In genomic region chr14:38130719-38131118, GRCm38 (mm10) we compare ENCODE assay signal across 20 mouse cellular contexts.
"Had no signal": no experiment of that assay in that cellular context is flagged by ENCODE, and none has a peak within 500 bp of the region (broad histone marks: within the 10 kb centered on the region; RNA-seq: fewer than 3 reads in every experiment).

No protein-coding gene starts in this region.

- H3K27ac ChIP-seq: kidney, embryonic 15.5 days; left cerebral cortex, adult 2 months; liver, embryonic 13.5 days; midbrain, embryonic 12.5 days; neural tube, embryonic 13.5 days; stomach, postnatal 0 days had no signal

- H3K9ac ChIP-seq: kidney, embryonic 15.5 days; liver, embryonic 13.5 days; midbrain, embryonic 12.5 days; neural tube, embryonic 13.5 days had no signal

- H3K4me3 ChIP-seq: kidney, embryonic 15.5 days; left cerebral cortex, adult 2 months; liver, embryonic 13.5 days; midbrain, embryonic 12.5 days; myocyte; neural tube, embryonic 13.5 days had no signal

- DNase-seq: kidney, postnatal 10 days; kidney, postnatal 36 days; layer of hippocampus, postnatal 36 days; liver, embryonic 13.5 days; lung, adult 2 months; lung, postnatal 14 days; lung, postnatal 4 days; right cerebral cortex, adult 18-20 months; right cerebral cortex, postnatal 14 days; right cerebral cortex, postnatal 4 days; thymus, adult 2 months; thymus, postnatal 14 days; thymus, postnatal 4 days had no signal

- ATAC-seq: midbrain, embryonic 16.5 days had no signal

- H3K36me3 ChIP-seq: kidney, embryonic 15.5 days; liver, embryonic 13.5 days; midbrain, embryonic 12.5 days; neural tube, embryonic 13.5 days had no signal

- H3K4me2 ChIP-seq: kidney, embryonic 15.5 days; liver, embryonic 13.5 days; midbrain, embryonic 12.5 days; neural tube, embryonic 13.5 days had no signal

- H3K4me1 ChIP-seq: kidney, embryonic 15.5 days; liver, embryonic 13.5 days; midbrain, embryonic 12.5 days; neural tube, embryonic 13.5 days had no signal

- H3K9me3 ChIP-seq: kidney, embryonic 15.5 days; liver, embryonic 13.5 days; midbrain, embryonic 12.5 days; neural tube, embryonic 13.5 days had no signal

- H3K27me3 ChIP-seq: kidney, embryonic 15.5 days; liver, embryonic 13.5 days; midbrain, embryonic 12.5 days; neural tube, embryonic 13.5 days had no signal
